Mouse (Mus musculus) midbrain, embryonic 10.5 days (tissue): ENCODE data around the gene Cfap77. TPM values are rescaled to one million over a fixed set of nuclear protein-coding genes. Genes with fewer than 3 reads are reported as not detected.

Source experiments
- DNase-seq: peaks from one replicate; pipeline ENCODE4 v3.0.0-alpha.2; 2017; ENCODE audit warnings: low spot score
- H3K27ac ChIP-seq: fragments of 300-500 bp; sonication (generic); replicated peaks from 2 replicates; pipeline ENCODE4 v1.5.1; 2016; ENCODE audit warnings: mild to moderate bottlenecking
- H3K27me3 ChIP-seq: fragments of 300-500 bp; sonication (generic); 2 replicates; pipeline ENCODE4 v1.6.1; 2016; ENCODE audit warnings: low read depth, mild to moderate bottlenecking; ENCODE audit not compliant: poor library complexity, severe bottlenecking
- H3K36me3 ChIP-seq: fragments of 300-500 bp; sonication (generic); 2 replicates; pipeline ENCODE4 v1.6.1; 2016; ENCODE audit warnings: mild to moderate bottlenecking, moderate library complexity
- H3K4me1 ChIP-seq: fragments of 300-500 bp; sonication (generic); 2 replicates; pipeline ENCODE4 v1.6.1; 2016
- H3K4me3 ChIP-seq: fragments of 300-500 bp; sonication (generic); 2 replicates; pipeline ENCODE4 v1.5.1; 2016; ENCODE audit warnings: mild to moderate bottlenecking, moderate library complexity
- H3K9me3 ChIP-seq: fragments of 300-500 bp; sonication (generic); replicated peaks from 2 replicates; pipeline ENCODE4 v1.6.1; 2016; ENCODE audit warnings: mild to moderate bottlenecking
- WGBS: fragments of 180-500 bp; shearing (Covaris S2); methylation state at CpG from one replicate; pipeline ENCODE4 v1.1.7; 2016; 5-methylcytosine and 5-hydroxymethylcytosine counted together
- polyA plus RNA-seq: library from polyadenylated mRNA; unstranded; fragments of >200 nt; fragmentation: Nextera tagmentation; extraction: Ambion mirVana; gene quantifications from 2 replicates; pipeline ENCODE4 v1.2.1, GENCODE M21; 2016

Cfap77 gene
- polyA plus RNA-seq, 1 experiment from 2014 or later = 2.4 TPM

GRCm38 (mm10) chr2:28902291-28902690 lies 152.6 kb downstream of the Cfap77 start:
- Histone ChIP-seq H3K9me3 (no peaks in the 10 kb centered on the region), H3K4me1 (peaks cover 38% of the 10 kb centered on the region), H3K36me3 (peaks cover 55% of the 10 kb centered on the region), H3K27me3 (peaks cover 100% of the 10 kb centered on the region), H3K27ac (no peak overlapping the region), H3K4me3 (no peak overlapping the region)
- DNase-seq = no peak
- WGBS = 90% methylated on average over 8 of the region's 8 CpGs

DNA sequence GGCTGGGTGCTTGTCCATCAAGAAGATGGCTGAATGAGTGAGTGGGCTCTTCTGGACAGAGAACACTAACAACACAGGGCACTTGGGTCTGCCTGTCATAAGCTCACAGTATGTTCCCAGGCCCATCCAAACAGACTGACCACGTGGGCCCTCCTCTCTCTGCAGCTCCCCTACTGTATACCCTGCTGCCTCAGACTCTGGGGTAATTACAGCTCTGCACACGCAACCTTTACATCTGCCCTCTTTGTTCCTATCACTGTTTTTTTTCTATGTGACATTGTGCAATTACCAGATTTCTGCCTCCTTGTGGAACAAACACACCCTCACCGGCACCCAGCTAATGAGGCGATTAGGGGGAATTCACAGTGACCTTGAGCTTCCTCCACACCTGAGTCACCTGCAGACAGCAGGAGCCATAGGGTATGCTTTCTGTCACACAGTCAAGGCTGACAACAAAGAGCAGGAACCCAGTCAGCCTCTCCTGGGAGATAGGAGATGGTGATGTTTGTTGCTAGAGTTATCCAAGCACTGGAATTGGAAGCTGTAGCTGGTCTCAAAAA lies 157.4 kb downstream of the Cfap77 start:
- H3K27me3 ChIP-seq = peaks cover 100% of the 10 kb centered on the region

GRCm38 (mm10) chr2:28895876-28896275 lies 159.0 kb downstream of the Cfap77 start:
- H3K4me3 ChIP-seq = no peak overlapping the region
- peaks cover 26% of the 10 kb centered on the region for H3K4me1 ChIP-seq
- no peaks in the 10 kb centered on the region for H3K9me3 ChIP-seq
- H3K27ac ChIP-seq = no peak overlapping the region
- no peak for DNase-seq
- WGBS = 96% methylated on average over 7 of the region's 7 CpGs
- peaks cover 100% of the 10 kb centered on the region for H3K27me3 ChIP-seq
- H3K36me3 ChIP-seq = peaks cover 84% of the 10 kb centered on the region

More for the DNA sequence above, 157.4 kb downstream of the Cfap77 start:
- DNase-seq = no peak
- H3K9me3 ChIP-seq = no peaks in the 10 kb centered on the region
- H3K27ac ChIP-seq = no peak overlapping the region
- H3K36me3 ChIP-seq = peaks cover 83% of the 10 kb centered on the region
- H3K4me1 ChIP-seq = peaks cover 22% of the 10 kb centered on the region
- no peak overlapping the region for H3K4me3 ChIP-seq
- WGBS = 83% methylated on average over 4 of the region's 4 CpGs

- DNase-seq = peak; percentile 47
- 34% methylated on average over 6 of the region's 6 CpGs for WGBS
- Histone ChIP-seq H3K36me3 (peaks cover 87% of the 10 kb centered on the region), H3K27me3 (peaks cover 100% of the 10 kb centered on the region), H3K27ac (peak overlapping the region; percentile 55; the same call in 1 of the 2 replicates), H3K9me3 (no peaks in the 10 kb centered on the region), H3K4me3 (no peak overlapping the region), H3K4me1 (peaks cover 42% of the 10 kb centered on the region)
Observed at GRCm38 (mm10) chr2:28893526-28893925, 161.3 kb downstream of the Cfap77 start.

- Histone ChIP-seq H3K4me3 (no peak overlapping the region), H3K36me3 (peaks cover 87% of the 10 kb centered on the region), H3K4me1 (peaks cover 42% of the 10 kb centered on the region), H3K27me3 (peaks cover 100% of the 10 kb centered on the region), H3K27ac (peak overlapping the region; percentile 55; the same call in 1 of the 2 replicates), H3K9me3 (no peaks in the 10 kb centered on the region)
- WGBS = 26% methylated on average over 1 of the region's 1 CpGs
- DNase-seq = no peak
Observed at GRCm38 (mm10) chr2:28892796-28893195, 162.1 kb downstream of the Cfap77 start.

DNA sequence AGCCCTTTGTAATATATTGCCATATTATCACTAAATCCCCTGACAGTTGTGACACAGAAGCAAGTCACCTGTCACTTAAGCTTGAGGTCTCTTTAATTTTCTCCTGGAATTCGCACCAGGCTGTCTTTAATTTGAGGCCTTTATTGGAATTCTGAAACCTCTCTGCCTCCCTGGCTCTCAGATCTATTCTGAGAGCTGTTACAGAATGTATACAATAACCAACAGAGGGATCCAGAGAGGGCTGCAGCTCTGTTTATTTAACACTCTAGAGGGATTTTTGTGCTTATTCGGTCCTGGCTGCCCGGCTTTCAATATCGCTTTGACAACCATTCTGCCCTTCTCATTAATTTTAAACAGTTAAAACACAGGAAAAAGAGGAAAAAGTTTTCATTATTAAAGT lies 170.0 kb downstream of the Cfap77 start:
- WGBS = 66% methylated on average over 4 of the region's 4 CpGs
- Histone ChIP-seq H3K27ac (no peak overlapping the region), H3K36me3 (peaks cover 79% of the 10 kb centered on the region)

GRCm38 (mm10) chr2:28882826-28883485 lies 171.9 kb downstream of the Cfap77 start:
- H3K4me1 ChIP-seq = peaks cover 45% of the 10 kb centered on the region
- 73% methylated on average over 6 of the region's 6 CpGs for WGBS
- no peak for DNase-seq
- peaks cover 72% of the 10 kb centered on the region for H3K36me3 ChIP-seq
- no peak overlapping the region for H3K27ac ChIP-seq
- peaks cover 8% of the 10 kb centered on the region for H3K27me3 ChIP-seq
- H3K9me3 ChIP-seq = no peaks in the 10 kb centered on the region
- H3K4me3 ChIP-seq = no peak overlapping the region

More for the DNA sequence above, 170.0 kb downstream of the Cfap77 start:
- DNase-seq = no peak
- no peak overlapping the region for H3K4me3 ChIP-seq
- H3K9me3 ChIP-seq = no peaks in the 10 kb centered on the region
- H3K4me1 ChIP-seq = peaks cover 56% of the 10 kb centered on the region
- H3K27me3 ChIP-seq = peaks cover 28% of the 10 kb centered on the region

GRCm38 (mm10) chr2:28882047-28882446 lies 172.8 kb downstream of the Cfap77 start:
- peaks cover 39% of the 10 kb centered on the region for H3K4me1 ChIP-seq
- H3K27me3 ChIP-seq = 0 out of 2 replicates have a peak, but pooled peaks cover 4% of the 10 kb centered on the region
- H3K9me3 ChIP-seq = no peaks in the 10 kb centered on the region
- no peak for DNase-seq
- no peak overlapping the region for H3K4me3 ChIP-seq
- no peak overlapping the region for H3K27ac ChIP-seq
- peaks cover 72% of the 10 kb centered on the region for H3K36me3 ChIP-seq
- WGBS = 96% methylated on average over 3 of the region's 3 CpGs

- Histone ChIP-seq H3K27me3 (no peaks in the 10 kb centered on the region), H3K36me3 (peaks cover 74% of the 10 kb centered on the region), H3K4me1 (peaks cover 32% of the 10 kb centered on the region), H3K9me3 (no peaks in the 10 kb centered on the region), H3K4me3 (no peak overlapping the region), H3K27ac (no peak overlapping the region)
- 100% methylated on average over 3 of the region's 3 CpGs for WGBS
- DNase-seq = no peak
Observed at GRCm38 (mm10) chr2:28881275-28881674, 173.6 kb downstream of the Cfap77 start.

Other genes with a start within 250 kb of the Cfap77 start
- 23.9 and 24.9 TPM in 2 replicates for gene Gtf3c4, start 214.7 kb downstream of the Cfap77 start, polyA plus RNA-seq
- 20.4 and 22.0 TPM in 2 replicates for gene Ddx31, start 214.7 kb downstream of the Cfap77 start, polyA plus RNA-seq
- 10.9 and 13.8 TPM in 2 replicates for gene Barhl1, start 138.4 kb downstream of the Cfap77 start, polyA plus RNA-seq
- gene Ttf1, start 5.2 kb upstream of the Cfap77 start, polyA plus RNA-seq = 11.9 and 12.6 TPM in 2 replicates
- 11.8 and 13.8 TPM in 2 replicates for gene Setx, start 69.1 kb upstream of the Cfap77 start, polyA plus RNA-seq
- gene Ntng2, start 197.9 kb upstream of the Cfap77 start, polyA plus RNA-seq = 1.6 and 2.8 TPM in 2 replicates